Mouse (Mus musculus) myocyte (in vitro differentiated cells): ENCODE measurements at regions not wholly inside any gene's neighbourhood (a gene's known extent, or its start where the extent isn't known, plus 50 kb on each side); places are given as distances from the start of the nearest gene placed in this dataset.

ENCODE experiments used
- H3K27me3 ChIP-seq: one replicate; pipeline ENCODE4 v1.6.1; 2011; ENCODE audit not compliant: control insufficient read depth, insufficient read depth, insufficient read length
- H3K36me3 ChIP-seq: one replicate; pipeline ENCODE4 v1.6.1; 2011; ENCODE audit not compliant: control insufficient read depth, insufficient read depth
- H3K4me2 ChIP-seq: one replicate; pipeline ENCODE4 v1.6.1; 2011; ENCODE audit warnings: low read depth, control low read depth
- H3K4me3 ChIP-seq: one replicate; pipeline ENCODE4 v1.5.1; 2011; ENCODE audit warnings: mild to moderate bottlenecking, control low read depth, moderate library complexity
- H3K79me2 ChIP-seq: one replicate; pipeline ENCODE4 v1.6.1; 2011; ENCODE audit not compliant: control insufficient read depth, insufficient read depth
- H3ac ChIP-seq: one replicate; pipeline ENCODE4 v1.6.1; 2011; ENCODE audit not compliant: control insufficient read depth, insufficient read length
- CEBPB ChIP-seq: IDR thresholded peaks from 2 replicates; pipeline ENCODE4 v1.6.1; 2011; ENCODE audit warnings: mild to moderate bottlenecking, moderate library complexity; ENCODE audit not compliant: poor library complexity, insufficient read depth, severe bottlenecking
- E2F4 ChIP-seq: IDR thresholded peaks from one replicate; pipeline ENCODE4 v1.6.1; 2011; ENCODE audit warnings: mild to moderate bottlenecking, control low read depth, moderate library complexity; ENCODE audit not compliant: insufficient read depth
- MAX ChIP-seq: IDR thresholded peaks from one replicate; pipeline ENCODE4 v1.6.1; 2011; ENCODE audit warnings: low read depth, mild to moderate bottlenecking, control low read depth
- MYOD1 ChIP-seq, 3 experiments: IDR thresholded peaks; one replicate each; pipeline ENCODE4 v1.6.1; 2011; ENCODE audit warnings: control low read depth in 2 of 3, low read depth in 2 of 3, mild to moderate bottlenecking in 2 of 3, moderate library complexity in 1 of 3; ENCODE audit not compliant: insufficient read length in 2 of 3, control insufficient read depth in 1 of 3
- MYOG ChIP-seq, 3 experiments: IDR thresholded peaks; one replicate each; pipeline ENCODE4 v1.6.1; 2011; ENCODE audit warnings: control low read depth in 2 of 3, low read depth in 2 of 3, mild to moderate bottlenecking in 2 of 3; ENCODE audit not compliant: insufficient read length in 2 of 3, control insufficient read depth in 1 of 3, insufficient read depth in 1 of 3
- POLR2A ChIP-seq: IDR thresholded peaks from one replicate; pipeline ENCODE4 v1.6.1; 2011; ENCODE audit warnings: low read depth, mild to moderate bottlenecking, control low read depth, moderate library complexity; ENCODE audit not compliant: insufficient read length
- POLR2AphosphoS2 ChIP-seq: IDR thresholded peaks from one replicate; pipeline ENCODE4 v1.6.1; 2011; ENCODE audit warnings: low read depth, control low read depth; ENCODE audit not compliant: insufficient read length
- REST ChIP-seq: IDR thresholded peaks from one replicate; pipeline ENCODE4 v1.6.1; 2011; ENCODE audit warnings: mild to moderate bottlenecking, control low read depth, moderate library complexity; ENCODE audit not compliant: insufficient read depth, insufficient read length
- SRF ChIP-seq: IDR thresholded peaks from one replicate; pipeline ENCODE4 v1.6.1; 2011; ENCODE audit warnings: low read depth; ENCODE audit not compliant: control insufficient read depth, insufficient read length
- TCF12 ChIP-seq: IDR thresholded peaks from one replicate; pipeline ENCODE4 v1.6.1; 2011; ENCODE audit warnings: mild to moderate bottlenecking, control low read depth; ENCODE audit not compliant: poor library complexity, insufficient read depth, severe bottlenecking
- TCF3 ChIP-seq: IDR thresholded peaks from one replicate; pipeline ENCODE4 v1.6.1; 2011; ENCODE audit warnings: low read depth, control low read depth; ENCODE audit not compliant: insufficient read length
- USF1 ChIP-seq: IDR thresholded peaks from one replicate; pipeline ENCODE4 v1.6.1; 2011; ENCODE audit warnings: low read depth, mild to moderate bottlenecking, control low read depth, moderate library complexity

- no peaks in the 10 kb centered on the region for H3K79me2 ChIP-seq
- no peak for TF ChIP-seq TCF12
- TF ChIP-seq SRF = no peak
- TF ChIP-seq TCF3 = no peak
- no peak for TF ChIP-seq USF1
- no peak for TF ChIP-seq MYOD1 (IDR thresholded peaks at IDR 0.05; ENCODE audit: control insufficient read depth in 1 of 3, insufficient read length in 2 of 3, low read depth in 2 of 3)
- no peak for TF ChIP-seq MYOG (IDR thresholded peaks at IDR 0.05; ENCODE audit: control insufficient read depth in 1 of 3, insufficient read depth in 1 of 3, insufficient read length in 2 of 3, low read depth in 2 of 3)
- TF ChIP-seq POLR2A = no peak
- no peak for TF ChIP-seq MAX
- no peak for TF ChIP-seq POLR2AphosphoS2
- no peak for TF ChIP-seq REST
- TF ChIP-seq E2F4 = no peak
- no peak for TF ChIP-seq CEBPB
- H3K4me2 ChIP-seq = no peak overlapping the region
- no peaks in the 10 kb centered on the region for H3K27me3 ChIP-seq
- H3K36me3 ChIP-seq = no peaks in the 10 kb centered on the region
- H3K4me3 ChIP-seq = no peak overlapping the region
- no peak overlapping the region for H3ac ChIP-seq
Observed at GRCm38 (mm10) chr6:73376291-73376690, 93.2 kb downstream of the 4931417E11Rik start.

GRCm38 (mm10) chr6:73372901-73373300 lies 96.6 kb downstream of the 4931417E11Rik start:
- TF ChIP-seq MYOG (IDR thresholded peaks at IDR 0.05; ENCODE audit: control insufficient read depth in 1 of 3, insufficient read depth in 1 of 3, insufficient read length in 2 of 3, low read depth in 2 of 3) (no peak), MYOD1 (IDR thresholded peaks at IDR 0.05; ENCODE audit: control insufficient read depth in 1 of 3, insufficient read length in 2 of 3, low read depth in 2 of 3) (no peak), POLR2A (no peak), SRF (no peak)
- no peak overlapping the region for H3K4me2 ChIP-seq
- no peak overlapping the region for H3ac ChIP-seq
- H3K79me2 ChIP-seq = no peaks in the 10 kb centered on the region
- H3K27me3 ChIP-seq = peaks cover 4% of the 10 kb centered on the region
- no peak overlapping the region for H3K4me3 ChIP-seq
- no peaks in the 10 kb centered on the region for H3K36me3 ChIP-seq

- no peak overlapping the region for H3ac ChIP-seq
- H3K79me2 ChIP-seq = no peaks in the 10 kb centered on the region
- TF ChIP-seq TCF3 (no peak), TCF12 (no peak)
- no peaks in the 10 kb centered on the region for H3K36me3 ChIP-seq
- H3K27me3 ChIP-seq = peaks cover 4% of the 10 kb centered on the region
- no peak overlapping the region for H3K4me3 ChIP-seq
- H3K4me2 ChIP-seq = no peak overlapping the region
Observed at GRCm38 (mm10) chr6:73371866-73372265, 97.6 kb downstream of the 4931417E11Rik start.

DNA sequence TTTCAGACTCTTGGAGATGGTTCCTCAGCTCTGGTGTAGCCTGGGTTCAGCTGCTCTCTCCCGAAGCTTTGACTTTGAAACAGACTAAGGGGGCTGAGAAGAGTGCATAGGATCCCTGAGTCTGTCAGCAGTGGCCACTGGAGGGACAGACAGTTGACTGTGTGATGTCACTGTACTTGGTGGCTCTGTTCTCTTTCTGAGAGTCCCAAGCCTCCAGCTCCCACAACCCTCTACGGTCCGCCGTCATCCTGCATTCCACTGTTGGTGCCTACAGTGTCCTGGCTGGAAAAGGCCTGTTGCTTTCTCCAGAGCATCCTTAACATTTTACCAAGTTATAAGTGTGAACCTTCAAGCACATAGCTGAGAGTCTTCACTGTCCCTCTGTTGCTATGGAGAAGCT lies 98.6 kb downstream of the 4931417E11Rik start:
- TF ChIP-seq E2F4 (no peak), CEBPB (no peak), TCF12 (no peak), MYOD1 (IDR thresholded peaks at IDR 0.05; ENCODE audit: control insufficient read depth in 1 of 3, insufficient read length in 2 of 3, low read depth in 2 of 3) (no peak), POLR2A (no peak), MYOG (IDR thresholded peaks at IDR 0.05; ENCODE audit: control insufficient read depth in 1 of 3, insufficient read depth in 1 of 3, insufficient read length in 2 of 3, low read depth in 2 of 3) (no peak), SRF (no peak), MAX (no peak), POLR2AphosphoS2 (no peak), TCF3 (no peak), REST (no peak), USF1 (no peak)
- Histone ChIP-seq H3K4me3 (no peak overlapping the region), H3K36me3 (no peaks in the 10 kb centered on the region), H3K79me2 (no peaks in the 10 kb centered on the region), H3ac (no peak overlapping the region), H3K4me2 (no peak overlapping the region), H3K27me3 (peaks cover 4% of the 10 kb centered on the region)

GRCm38 (mm10) chr6:73368836-73369141 lies 100.7 kb downstream of the 4931417E11Rik start:
- Histone ChIP-seq H3ac (no peak overlapping the region), H3K27me3 (peaks cover 4% of the 10 kb centered on the region), H3K79me2 (no peaks in the 10 kb centered on the region), H3K36me3 (no peaks in the 10 kb centered on the region), H3K4me3 (no peak overlapping the region), H3K4me2 (no peak overlapping the region)
- TF ChIP-seq SRF (no peak), MYOG (IDR thresholded peaks at IDR 0.05; ENCODE audit: control insufficient read depth in 1 of 3, insufficient read depth in 1 of 3, insufficient read length in 2 of 3, low read depth in 2 of 3) (no peak), REST (no peak), MAX (no peak), TCF3 (no peak), TCF12 (no peak), MYOD1 (IDR thresholded peaks at IDR 0.05; ENCODE audit: control insufficient read depth in 1 of 3, insufficient read length in 2 of 3, low read depth in 2 of 3) (no peak)
